Mouse (Mus musculus): ENCODE results near the gene Tmem115. TPM values are rescaled to one million over a fixed set of nuclear protein-coding genes. Genes with fewer than 3 reads are reported as not detected.

Tmem115 gene
- polyA plus RNA-seq, 1 experiment: 28.6 TPM

DNA sequence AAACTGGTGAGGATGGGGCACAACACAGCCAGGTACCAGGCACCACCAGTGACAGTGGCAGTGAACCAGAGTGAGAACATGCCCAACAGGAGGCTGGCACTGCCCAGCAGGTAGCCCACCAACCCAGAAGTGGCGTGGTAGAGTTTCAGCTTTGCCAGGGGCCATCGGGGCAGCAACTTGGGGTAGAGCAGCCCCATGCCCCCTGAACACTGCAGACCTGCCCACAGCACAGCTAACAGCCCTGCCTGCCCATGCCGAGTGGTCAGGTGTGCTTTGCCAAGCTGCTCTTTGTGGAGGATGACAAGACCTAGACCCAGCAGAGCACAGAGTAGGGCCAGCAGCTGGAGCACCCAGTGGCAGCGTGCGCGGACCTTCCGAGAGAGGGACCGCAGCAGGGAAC lies 6.2 kb downstream of the Tmem115 start:
- peaks cover 20% of the 10 kb centered on the region; the same call in 1 of the 2 replicates for H3K4me1 ChIP-seq (ENCODE audit: control insufficient read depth, insufficient read depth, insufficient read length)
- H3K36me3 ChIP-seq (ENCODE audit: control insufficient read depth, insufficient read depth, low read length): peaks cover 17% of the 10 kb centered on the region
- no peak overlapping the region for H3K4me3 ChIP-seq (ENCODE audit: extremely low read depth, insufficient read depth, insufficient read length)
- no peaks in the 10 kb centered on the region for H3K27me3 ChIP-seq (ENCODE audit: control insufficient read depth, insufficient read depth, low read length)
- TF ChIP-seq CTCF (IDR thresholded peaks at IDR 0.05; ENCODE audit: extremely low read depth, insufficient read depth, insufficient read length, insufficient replicate concordance) (no peak), POLR2A (IDR thresholded peaks at IDR 0.05; ENCODE audit: low read depth, low read length) (no peak)
- 96% methylated on average over 8 of the region's 8 CpGs for WGBS
- no peak overlapping the region for H3K27ac ChIP-seq (ENCODE audit: insufficient read depth, low read length)
- no peak for DNase-seq (ENCODE audit: low read depth in 1 of 2, low spot score in 2 of 2)

DNA sequence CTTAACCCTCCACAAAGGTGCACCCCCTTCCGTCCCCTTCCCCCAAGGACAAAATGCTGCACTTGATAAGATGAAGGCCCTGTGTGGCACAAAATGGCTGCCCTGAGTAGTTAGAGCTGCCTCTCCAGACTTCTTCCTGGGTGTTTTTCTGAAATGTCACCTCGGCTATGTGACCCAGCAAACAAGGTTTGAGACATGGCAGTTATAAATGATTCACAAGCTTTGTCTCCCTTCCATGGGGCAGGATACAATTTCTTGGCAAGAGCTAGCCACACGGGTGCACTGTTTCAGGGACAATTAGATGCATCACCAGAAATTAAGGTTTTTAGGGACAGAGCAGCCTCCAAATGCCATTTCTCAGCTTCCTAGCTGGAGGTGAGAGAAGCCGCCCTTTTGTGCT lies 6.7 kb downstream of the Tmem115 start:
- H3K36me3 ChIP-seq (ENCODE audit: control insufficient read depth, insufficient read depth, low read length): peaks cover 19% of the 10 kb centered on the region
- WGBS: 80% methylated on average over 4 of the region's 4 CpGs
- no peak overlapping the region for H3K4me3 ChIP-seq (ENCODE audit: extremely low read depth, insufficient read depth, insufficient read length)
- H3K27me3 ChIP-seq (ENCODE audit: control insufficient read depth, insufficient read depth, low read length): no peaks in the 10 kb centered on the region
- H3K27ac ChIP-seq (ENCODE audit: insufficient read depth, low read length): no peak overlapping the region
- no peak for TF ChIP-seq POLR2A (IDR thresholded peaks at IDR 0.05; ENCODE audit: low read depth, low read length)
- no peak for TF ChIP-seq CTCF (IDR thresholded peaks at IDR 0.05; ENCODE audit: extremely low read depth, insufficient read depth, insufficient read length, insufficient replicate concordance)
- H3K4me1 ChIP-seq (ENCODE audit: control insufficient read depth, insufficient read depth, insufficient read length): peaks cover 20% of the 10 kb centered on the region; the same call in 1 of the 2 replicates
- DNase-seq (ENCODE audit: low read depth in 1 of 2, low spot score in 2 of 2): no peak

DNA sequence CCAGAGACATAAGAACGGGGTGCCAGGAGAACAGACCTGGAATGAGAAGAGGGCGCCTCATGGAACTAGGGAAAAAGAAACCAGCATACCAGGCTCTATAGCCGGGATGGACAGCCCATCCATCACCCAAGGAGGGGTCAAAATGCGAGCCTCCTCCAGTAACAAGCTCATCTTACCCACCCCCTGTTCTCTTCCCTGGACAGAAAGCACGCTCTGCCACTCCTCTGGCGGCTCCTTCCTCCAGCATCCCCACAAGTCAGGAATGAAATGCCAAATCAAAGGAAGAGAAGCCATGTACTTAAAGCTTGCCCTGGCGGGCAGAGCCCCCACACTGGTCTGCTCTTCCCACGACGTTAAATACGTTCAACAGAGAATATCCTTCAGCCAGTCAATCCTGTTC lies 7.3 kb downstream of the Tmem115 start:
- Histone ChIP-seq H3K4me1 (ENCODE audit: control insufficient read depth, insufficient read depth, insufficient read length) (peaks cover 14% of the 10 kb centered on the region; the same call in 1 of the 2 replicates), H3K27ac (ENCODE audit: insufficient read depth, low read length) (no peak overlapping the region), H3K36me3 (ENCODE audit: control insufficient read depth, insufficient read depth, low read length) (peaks cover 19% of the 10 kb centered on the region), H3K4me3 (ENCODE audit: extremely low read depth, insufficient read depth, insufficient read length) (no peak overlapping the region), H3K27me3 (ENCODE audit: control insufficient read depth, insufficient read depth, low read length) (no peaks in the 10 kb centered on the region)
- no peak for DNase-seq (ENCODE audit: low read depth in 1 of 2, low spot score in 2 of 2)
- 70% methylated on average over 10 of the region's 10 CpGs for WGBS
- TF ChIP-seq CTCF (IDR thresholded peaks at IDR 0.05; ENCODE audit: extremely low read depth, insufficient read depth, insufficient read length, insufficient replicate concordance) (no peak), POLR2A (IDR thresholded peaks at IDR 0.05; ENCODE audit: low read depth, low read length) (no peak)

DNA sequence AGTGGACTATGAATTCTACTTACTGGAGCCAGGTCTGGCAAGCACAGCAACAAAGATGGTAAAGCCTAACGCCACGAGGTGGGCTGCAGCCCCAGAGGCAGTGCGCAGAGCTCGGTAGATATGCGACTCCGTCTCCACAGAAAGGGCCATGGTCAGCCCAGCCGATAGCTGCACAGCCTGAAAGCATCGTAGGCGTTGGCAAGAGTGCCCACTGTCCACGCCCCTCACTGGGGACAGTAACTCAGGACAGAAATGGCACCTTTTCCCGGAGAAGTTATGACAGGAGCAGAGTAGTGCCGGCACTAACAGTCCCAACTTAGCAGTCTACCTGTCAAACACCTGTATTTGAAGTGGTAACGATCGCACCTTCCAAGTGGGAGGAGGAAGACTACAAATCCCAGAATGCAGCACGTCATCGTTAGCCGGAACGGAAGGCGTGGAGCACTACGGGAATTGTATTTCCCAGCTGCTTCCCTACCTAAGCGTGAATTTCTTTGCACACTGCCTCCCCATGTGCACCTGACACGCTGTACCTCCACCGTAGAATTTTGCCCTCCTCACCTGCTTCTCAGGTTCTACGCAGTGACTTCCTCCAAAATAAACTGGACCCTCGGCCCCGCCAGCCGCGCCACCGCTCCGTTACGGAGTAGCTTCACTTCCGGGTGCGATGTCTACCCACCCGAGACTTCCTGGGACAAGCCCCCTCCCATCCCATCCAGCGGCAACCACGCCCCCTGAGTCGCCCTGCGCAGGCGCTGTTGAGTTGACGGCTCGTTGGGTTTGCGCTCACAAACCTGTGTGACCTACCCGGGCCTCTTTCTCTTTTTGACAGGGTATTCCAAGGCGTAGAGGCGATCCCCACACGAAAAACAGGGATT lies 8.0 kb downstream of the Tmem115 start, which contains the start of the genes Cyb561d2 and Nprl2:
Cyb561d2 (minus strand) TSS at position 720 of the 878 bp plus-strand sequence.
Nprl2 (plus strand) TSS at position 753 of the 878 bp plus-strand sequence.
- peak; percentile 23; the same call in 1 of the 2 replicates for TF ChIP-seq POLR2A (IDR thresholded peaks at IDR 0.05; ENCODE audit: low read depth, low read length)
- no peak for TF ChIP-seq CTCF (IDR thresholded peaks at IDR 0.05; ENCODE audit: extremely low read depth, insufficient read depth, insufficient read length, insufficient replicate concordance)
- Histone ChIP-seq H3K27ac (ENCODE audit: insufficient read depth, low read length) (peak within 1 kb of the TSS; percentile 81), H3K4me3 (ENCODE audit: extremely low read depth, insufficient read depth, insufficient read length) (peak within 1 kb of the TSS; percentile 80), H3K27me3 (ENCODE audit: control insufficient read depth, insufficient read depth, low read length) (no peaks in the 10 kb centered on the region), H3K36me3 (ENCODE audit: control insufficient read depth, insufficient read depth, low read length) (peaks cover 18% of the 10 kb centered on the region), H3K4me1 (ENCODE audit: control insufficient read depth, insufficient read depth, insufficient read length) (peaks cover 9% of the 10 kb centered on the region; the same call in 1 of the 2 replicates)
- under 1% methylated on average over 46 of the region's 46 CpGs for WGBS
- DNase-seq (ENCODE audit: low read depth in 1 of 2, low spot score in 2 of 2): peak; percentile 83 to 93

DNA sequence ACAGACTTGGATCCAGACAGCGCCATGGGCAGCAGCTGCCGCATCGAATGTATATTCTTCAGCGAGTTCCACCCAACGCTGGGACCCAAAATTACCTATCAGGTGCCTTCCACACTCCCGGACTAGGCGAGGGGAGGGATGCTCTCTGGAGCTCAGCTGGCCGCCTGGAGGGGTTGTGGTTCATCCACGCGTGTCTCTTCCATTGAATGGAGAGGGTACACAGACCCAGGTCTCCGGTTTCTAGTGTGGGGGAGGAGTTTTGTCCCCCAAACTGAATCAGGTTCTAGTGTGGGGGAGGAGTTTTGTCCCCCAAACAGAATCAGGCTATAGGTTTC lies 8.6 kb downstream of the Tmem115 start:
- H3K27me3 ChIP-seq (ENCODE audit: control insufficient read depth, insufficient read depth, low read length): no peaks in the 10 kb centered on the region
- H3K4me3 ChIP-seq (ENCODE audit: extremely low read depth, insufficient read depth, insufficient read length): peak overlapping the region; percentile 80
- H3K36me3 ChIP-seq (ENCODE audit: control insufficient read depth, insufficient read depth, low read length): peaks cover 18% of the 10 kb centered on the region
- H3K4me1 ChIP-seq (ENCODE audit: control insufficient read depth, insufficient read depth, insufficient read length): peaks cover 15% of the 10 kb centered on the region; the same call in 1 of the 2 replicates
- peak overlapping the region; percentile 44 for H3K27ac ChIP-seq (ENCODE audit: insufficient read depth, low read length)
- TF ChIP-seq POLR2A (IDR thresholded peaks at IDR 0.05; ENCODE audit: low read depth, low read length) (no peak), CTCF (IDR thresholded peaks at IDR 0.05; ENCODE audit: extremely low read depth, insufficient read depth, insufficient read length, insufficient replicate concordance) (no peak)
- DNase-seq (ENCODE audit: low read depth in 1 of 2, low spot score in 2 of 2): no peak
- under 1% methylated on average over 11 of the region's 11 CpGs for WGBS

DNA sequence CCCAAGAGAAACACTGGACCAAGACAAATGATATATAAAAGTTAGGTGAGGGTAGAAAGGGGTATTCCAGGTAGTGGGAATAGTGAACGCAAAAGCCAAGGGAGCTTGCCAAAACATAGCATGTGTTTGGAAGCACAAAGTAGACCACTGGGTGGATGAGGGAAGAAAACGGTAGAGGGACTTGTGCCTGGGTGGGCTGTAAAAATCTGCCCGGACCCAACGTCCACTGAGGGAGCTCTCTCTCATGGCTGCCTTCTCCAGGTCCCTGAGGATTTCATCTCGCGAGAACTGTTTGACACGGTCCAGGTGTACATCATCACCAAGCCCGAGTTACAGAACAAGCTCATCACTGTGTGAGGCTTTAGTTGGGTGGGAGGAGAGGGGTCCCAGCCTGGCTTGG lies 9.0 kb downstream of the Tmem115 start:
- H3K36me3 ChIP-seq (ENCODE audit: control insufficient read depth, insufficient read depth, low read length): peaks cover 18% of the 10 kb centered on the region
- DNase-seq (ENCODE audit: low read depth in 1 of 2, low spot score in 2 of 2): no peak
- no peaks in the 10 kb centered on the region for H3K27me3 ChIP-seq (ENCODE audit: control insufficient read depth, insufficient read depth, low read length)
- no peak overlapping the region for H3K27ac ChIP-seq (ENCODE audit: insufficient read depth, low read length)
- peaks cover 18% of the 10 kb centered on the region; the same call in 1 of the 2 replicates for H3K4me1 ChIP-seq (ENCODE audit: control insufficient read depth, insufficient read depth, insufficient read length)
- 0 out of 2 replicates have a peak overlapping the region, but pooled peaks have one; percentile 80 for H3K4me3 ChIP-seq (ENCODE audit: extremely low read depth, insufficient read depth, insufficient read length)
- 64% methylated on average over 8 of the region's 8 CpGs for WGBS
- TF ChIP-seq POLR2A (IDR thresholded peaks at IDR 0.05; ENCODE audit: low read depth, low read length): no peak
- TF ChIP-seq CTCF (IDR thresholded peaks at IDR 0.05; ENCODE audit: extremely low read depth, insufficient read depth, insufficient read length, insufficient replicate concordance): no peak
